Mouse (Mus musculus) liver, embryonic 14.5 days (tissue): Measurements from ENCODE around the gene Aldh3b2.
"Not testable (repeated sequence)": the region's sequence is repeated elsewhere in the genome, so short reads cannot be mapped to it uniquely, and the experiment has no call there.

Experiments used
- CTCF ChIP-seq: IDR thresholded peaks from 2 replicates; pipeline ENCODE4 v1.5.1; 2016; ENCODE audit warnings: antibody characterized with exemption, low read depth, control low read depth
- EP300 ChIP-seq: IDR thresholded peaks from 2 replicates; pipeline ENCODE4 v1.6.1; 2016; ENCODE audit warnings: antibody characterized with exemption, low read depth

DNA sequence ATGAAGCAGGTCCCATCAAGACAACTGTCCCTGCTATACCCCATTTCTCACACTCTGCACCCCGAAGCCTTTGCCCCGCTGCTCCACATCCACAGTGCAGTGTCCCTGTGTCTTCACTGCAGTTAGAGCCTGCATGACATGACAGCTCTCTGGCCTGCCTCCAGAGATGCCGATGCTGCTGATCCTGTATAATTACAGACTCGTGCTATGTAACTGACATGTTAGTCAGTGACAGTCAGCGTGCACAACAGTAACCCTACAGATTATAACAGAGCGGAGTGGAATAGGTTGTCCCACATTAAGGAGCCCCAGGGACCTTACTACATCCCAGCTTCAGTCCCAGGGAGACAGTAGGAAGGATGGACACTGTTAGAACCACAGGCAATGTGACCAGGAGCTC lies 2.5 kb downstream of the Aldh3b2 start:
- TF ChIP-seq CTCF, EP300: not testable (repeated sequence)
